Mouse (Mus musculus) CH12.LX (cell line): ENCODE measurements at regions not wholly inside any gene's neighbourhood (a gene's known extent, or its start where the extent isn't known, plus 50 kb on each side); places are given as distances from the start of the nearest gene placed in this dataset.

Experiments used
- DNase-seq: peaks from one replicate; pipeline ENCODE4 v3.0.0-alpha.2; 2013; ENCODE audit errors: extremely low read depth
- H3K27ac ChIP-seq: 2 replicates; pipeline ENCODE4 v1.5.1; 2012; ENCODE audit warnings: low read depth, mild to moderate bottlenecking, control low read depth, moderate library complexity; ENCODE audit not compliant: insufficient read depth
- H3K27me3 ChIP-seq: replicated peaks from 2 replicates; pipeline ENCODE3; 2012; ENCODE audit warnings: inconsistent platforms
- H3K36me3 ChIP-seq, 2 experiments: replicated peaks in 1 of 2; 2 replicates each; pipeline versions ENCODE3 to v1.6.1; 2012; ENCODE audit warnings: inconsistent platforms in 1 of 2, low read length in 1 of 2, mild to moderate bottlenecking in 1 of 2, mixed read lengths in 1 of 2, moderate library complexity in 1 of 2; ENCODE audit not compliant: control insufficient read depth in 1 of 2, insufficient read depth in 1 of 2
- H3K4me1 ChIP-seq, 2 experiments: 2 replicates each; pipeline ENCODE4 v1.6.1; 2012; ENCODE audit warnings: inconsistent platforms in 1 of 2, moderate library complexity in 1 of 2; ENCODE audit not compliant: insufficient read depth in 2 of 2, control insufficient read depth in 1 of 2
- H3K4me2 ChIP-seq: 2 replicates; pipeline ENCODE4 v1.6.1; 2012; ENCODE audit warnings: low read depth, mild to moderate bottlenecking, control low read depth; ENCODE audit not compliant: poor library complexity, insufficient read depth, severe bottlenecking
- H3K4me3 ChIP-seq, 3 experiments: fragments of 150-350 bp in 1 of 3; sonication (generic) in 1 of 3; replicated peaks in 1 of 3; 2 replicates each; pipeline versions ENCODE3 to v1.5.1; 2011 to 2012; ENCODE audit warnings: low read depth in 2 of 3, low read length in 2 of 3, mild to moderate bottlenecking in 2 of 3, moderate library complexity in 2 of 3, control low read depth in 1 of 3, improper control_type of control experiment in 1 of 3, inconsistent platforms in 1 of 3, mixed read lengths in 1 of 3; ENCODE audit not compliant: poor library complexity in 1 of 3
- H3K79me2 ChIP-seq: replicated peaks from 2 replicates; pipeline ENCODE4 v1.6.1; 2012; ENCODE audit warnings: mild to moderate bottlenecking, moderate library complexity; ENCODE audit not compliant: control insufficient read depth, poor library complexity, insufficient read depth, severe bottlenecking; ENCODE audit errors: extremely low read depth
- H3K9ac ChIP-seq: 2 replicates; pipeline ENCODE4 v1.6.1; 2012; ENCODE audit warnings: low read depth, mild to moderate bottlenecking, control low read depth, moderate library complexity; ENCODE audit not compliant: insufficient read depth
- H3K9me3 ChIP-seq: replicated peaks from 2 replicates; pipeline ENCODE3; 2012; ENCODE audit warnings: low read length, inconsistent platforms, mixed read lengths
- BHLHE40 ChIP-seq: IDR thresholded peaks from 2 replicates; pipeline ENCODE4 v1.6.1; 2011; ENCODE audit warnings: mild to moderate bottlenecking, low read depth, low read length, improper control_type of control experiment
- CHD1 ChIP-seq: IDR thresholded peaks from 2 replicates; pipeline ENCODE4 v1.6.1; 2012; ENCODE audit warnings: low read depth, low read length, improper control_type of control experiment, inconsistent platforms
- CHD2 ChIP-seq: IDR thresholded peaks from 2 replicates; pipeline ENCODE4 v1.6.1; 2011; ENCODE audit warnings: low read length, improper control_type of control experiment
- CTCF ChIP-seq, 2 experiments: IDR thresholded peaks in 1 of 2; conservative IDR thresholded peaks in 1 of 2; 2 replicates each; pipeline ENCODE4 v1.5.1; 2011 to 2012; ENCODE audit warnings: low read depth in 2 of 2, low read length in 2 of 2, improper control_type of control experiment in 1 of 2, inconsistent platforms in 1 of 2, mild to moderate bottlenecking in 1 of 2, moderate library complexity in 1 of 2
- E2F4 ChIP-seq: IDR thresholded peaks from 2 replicates; pipeline ENCODE4 v1.6.1; 2011; ENCODE audit warnings: low read depth, low read length, improper control_type of control experiment; ENCODE audit not compliant: insufficient replicate concordance
- ELF1 ChIP-seq: IDR thresholded peaks from 2 replicates; pipeline ENCODE4 v1.6.1; 2014; ENCODE audit warnings: low read depth, mild to moderate bottlenecking, inconsistent platforms, low read length, improper control_type of control experiment
- EP300 ChIP-seq: IDR thresholded peaks from 2 replicates; pipeline ENCODE4 v1.6.1; 2011; ENCODE audit warnings: low read length, improper control_type of control experiment
- ETS1 ChIP-seq: conservative IDR thresholded peaks from 2 replicates; pipeline ENCODE4 v1.6.1; 2012; ENCODE audit warnings: low read depth, mild to moderate bottlenecking, inconsistent platforms, low read length, improper control_type of control experiment, moderate library complexity
- HCFC1 ChIP-seq: IDR thresholded peaks from 2 replicates; pipeline ENCODE4 v1.6.1; 2012; ENCODE audit warnings: low read depth, mild to moderate bottlenecking, inconsistent platforms, low read length, improper control_type of control experiment
- IRF4 ChIP-seq: IDR thresholded peaks from 2 replicates; pipeline ENCODE4 v1.6.1; 2014; ENCODE audit warnings: low read depth, mild to moderate bottlenecking, inconsistent platforms, low read length, improper control_type of control experiment
- JUN ChIP-seq: IDR thresholded peaks from 2 replicates; pipeline ENCODE4 v1.6.1; 2011; ENCODE audit warnings: low read depth, mild to moderate bottlenecking, low read length, improper control_type of control experiment, moderate library complexity; ENCODE audit not compliant: insufficient read depth
- JUND ChIP-seq: conservative IDR thresholded peaks from 2 replicates; pipeline ENCODE4 v1.6.1; 2011; ENCODE audit warnings: low read depth, low read length, improper control_type of control experiment
- KAT2A ChIP-seq: IDR thresholded peaks from 2 replicates; pipeline ENCODE4 v1.6.1; 2012; ENCODE audit warnings: low read length, improper control_type of control experiment, inconsistent platforms; ENCODE audit not compliant: insufficient replicate concordance
- MAFK ChIP-seq: IDR thresholded peaks from 2 replicates; pipeline ENCODE4 v1.6.1; 2011; ENCODE audit warnings: low read length, improper control_type of control experiment; ENCODE audit not compliant: insufficient replicate concordance
- MAX ChIP-seq: IDR thresholded peaks from 2 replicates; pipeline ENCODE4 v1.6.1; 2011; ENCODE audit warnings: low read length, improper control_type of control experiment
- MAZ ChIP-seq: IDR thresholded peaks from 2 replicates; pipeline ENCODE4 v1.6.1; 2012; ENCODE audit warnings: low read depth, mild to moderate bottlenecking, inconsistent platforms, low read length, improper control_type of control experiment, moderate library complexity
- MEF2A ChIP-seq: IDR thresholded peaks from 2 replicates; pipeline ENCODE4 v1.6.1; 2014; ENCODE audit warnings: low read depth, mild to moderate bottlenecking, inconsistent platforms, low read length, improper control_type of control experiment, borderline replicate concordance
- MYC ChIP-seq: IDR thresholded peaks from 2 replicates; pipeline ENCODE4 v1.6.1; 2011; ENCODE audit warnings: low read depth, mild to moderate bottlenecking, improper control_type of control experiment, low read length
- NELFE ChIP-seq: IDR thresholded peaks from 2 replicates; pipeline ENCODE4 v1.6.1; 2011; ENCODE audit warnings: low read depth, low read length, improper control_type of control experiment
- PAX5 ChIP-seq: IDR thresholded peaks from 2 replicates; pipeline ENCODE4 v1.6.1; 2012; ENCODE audit warnings: low read length, inconsistent platforms, mixed read lengths
- POLR2A ChIP-seq: IDR thresholded peaks from 2 replicates; pipeline ENCODE4 v1.6.1; 2011; ENCODE audit warnings: low read depth, mild to moderate bottlenecking, improper control_type of control experiment, low read length
- RAD21 ChIP-seq: IDR thresholded peaks from 2 replicates; pipeline ENCODE4 v1.6.1; 2011; ENCODE audit warnings: low read depth, mild to moderate bottlenecking, low read length, improper control_type of control experiment, moderate library complexity
- RCOR1 ChIP-seq: conservative IDR thresholded peaks from 2 replicates; pipeline ENCODE4 v1.6.1; 2012; ENCODE audit warnings: low read depth, mild to moderate bottlenecking, inconsistent platforms, low read length, improper control_type of control experiment
- SIN3A ChIP-seq: IDR thresholded peaks from 2 replicates; pipeline ENCODE4 v1.6.1; 2012; ENCODE audit warnings: low read length, improper control_type of control experiment, inconsistent platforms
- TBP ChIP-seq: conservative IDR thresholded peaks from 2 replicates; pipeline ENCODE4 v1.6.1; 2011; ENCODE audit warnings: low read depth, low read length, improper control_type of control experiment
- TCF12 ChIP-seq: IDR thresholded peaks from 2 replicates; pipeline ENCODE4 v1.6.1; 2014; ENCODE audit warnings: low read depth, mild to moderate bottlenecking, inconsistent platforms, low read length, improper control_type of control experiment
- UBTF ChIP-seq: IDR thresholded peaks from 2 replicates; pipeline ENCODE4 v1.6.1; 2012; ENCODE audit warnings: low read depth, mild to moderate bottlenecking, inconsistent platforms, low read length, improper control_type of control experiment, moderate library complexity
- USF1 ChIP-seq: IDR thresholded peaks from 2 replicates; pipeline ENCODE4 v1.6.1; 2014; ENCODE audit warnings: low read depth, mild to moderate bottlenecking, inconsistent platforms, low read length, improper control_type of control experiment
- USF2 ChIP-seq: conservative IDR thresholded peaks from 2 replicates; pipeline ENCODE4 v1.6.1; 2011; ENCODE audit warnings: low read depth, low read length, improper control_type of control experiment
- ZC3H11A ChIP-seq: IDR thresholded peaks from 2 replicates; pipeline ENCODE4 v1.6.1; 2012; ENCODE audit warnings: low read depth, mild to moderate bottlenecking, inconsistent platforms, low read length, improper control_type of control experiment
- ZKSCAN1 ChIP-seq: IDR thresholded peaks from 2 replicates; pipeline ENCODE4 v1.6.1; 2012; ENCODE audit warnings: low read depth, inconsistent platforms, low read length, improper control_type of control experiment, borderline replicate concordance
- ZNF384 ChIP-seq: IDR thresholded peaks from 2 replicates; pipeline ENCODE4 v1.6.1; 2012; ENCODE audit warnings: low read depth, low read length, improper control_type of control experiment, inconsistent platforms
- dilution Hi-C: fragments of 300-500 bp; cut with MboI; formaldehyde crosslinking; loops from 2 replicates; pipeline ENCODE4 v1.14.3; 2020; ENCODE audit warnings: low sequenced_read_pairs; ENCODE audit not compliant: extremely low pct_unique_long_range_greater_than_20kb, extremely low pct_ligation_motif_present
- in situ Hi-C: fragments of 300-500 bp; cut with MboI; formaldehyde crosslinking; loops from 3 replicates; pipeline ENCODE4 v1.14.3; 2019; ENCODE audit warnings: low sequenced_read_pairs, low pct_ligation_motif_present, low pct_unique_long_range_greater_than_20kb, mixed read lengths

DNA sequence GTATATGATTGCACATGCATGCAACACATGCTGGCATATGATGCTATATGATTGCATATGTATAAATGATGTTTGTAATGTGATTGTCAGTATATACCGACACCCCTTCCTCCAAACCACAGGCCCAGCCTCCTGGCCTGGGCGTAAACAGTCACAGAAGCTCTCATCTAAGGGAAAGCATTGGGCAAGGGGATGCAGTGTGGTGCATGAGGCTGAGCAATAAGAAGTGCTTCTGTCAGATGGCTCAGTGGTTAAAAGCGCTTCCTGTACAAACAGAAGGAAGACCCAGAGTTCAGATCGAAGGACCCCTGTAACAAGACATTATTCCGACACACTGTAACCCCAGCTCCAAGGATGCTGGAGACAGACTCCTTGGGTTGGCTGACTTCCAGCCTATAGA lies 175.0 kb upstream of the Prok2 start:
- Histone ChIP-seq H3K4me2 (no peak overlapping the region), H3K79me2 (no peaks in the 10 kb centered on the region), H3K36me3 (no peaks in the 10 kb centered on the region), H3K9me3 (no peaks in the 10 kb centered on the region), H3K4me3 (no peak overlapping the region), H3K27me3 (no peaks in the 10 kb centered on the region), H3K9ac (no peak overlapping the region), H3K27ac (no peak overlapping the region), H3K4me1 (peaks cover 7 to 46% of the 10 kb centered on the region in 2 experiments; a peak in 3 of 4 replicates)
- TF ChIP-seq MYC (no peak), E2F4 (no peak), JUND (no peak), IRF4 (no peak), ZKSCAN1 (no peak), UBTF (no peak), POLR2A (no peak), ZC3H11A (no peak), JUN (no peak), CHD2 (no peak), RCOR1 (no peak), HCFC1 (no peak), NELFE (no peak), MEF2A (no peak), ELF1 (no peak), EP300 (no peak), TCF12 (no peak), USF1 (no peak), KAT2A (no peak), BHLHE40 (no peak)
- in situ Hi-C loops (loop anchor here (10.0 kb wide), 1 partner anchor 234 kb away; no protein-coding TSS in a partner anchor), dilution Hi-C loops (no loop called here)
- no peak for DNase-seq

DNA sequence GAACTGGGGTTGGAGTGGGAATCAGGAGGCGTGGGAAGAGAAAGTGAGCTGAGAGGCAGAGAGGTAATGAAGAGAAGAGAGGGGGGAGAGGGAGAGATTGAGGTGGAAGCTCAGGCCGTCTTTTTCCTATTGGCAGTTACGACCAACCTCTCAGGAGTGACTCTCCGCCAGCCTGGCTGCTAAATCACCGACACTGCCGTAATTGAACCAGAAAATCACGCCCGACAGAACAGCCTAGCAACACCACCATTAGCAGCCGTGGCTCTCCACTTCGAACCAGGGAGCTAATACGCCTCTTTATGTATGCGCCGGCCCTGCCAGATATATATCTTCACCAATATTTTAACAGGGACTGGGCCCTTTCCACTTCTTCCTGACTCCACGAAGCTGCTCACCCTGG lies 173.5 kb upstream of the Prok2 start:
- no peak for DNase-seq
- dilution Hi-C loops, result no loop called here
- no peak overlapping the region for H3K9ac ChIP-seq
- H3K4me2 ChIP-seq, result no peak overlapping the region
- H3K36me3 ChIP-seq, result no peaks in the 10 kb centered on the region
- H3K27ac ChIP-seq, result no peak overlapping the region
- in situ Hi-C loops, result loop anchor here (10.0 kb wide), 1 partner anchor 235 kb away; no protein-coding TSS in a partner anchor
- no peaks in the 10 kb centered on the region for H3K79me2 ChIP-seq
- no peak overlapping the region for H3K4me3 ChIP-seq
- TF ChIP-seq MAZ (no peak), MYC (no peak), MAFK (no peak), CTCF (conservative IDR thresholded peaks at IDR 0.05 in 1 of 2, IDR thresholded peaks at IDR 0.05 in 1 of 2; ENCODE audit: low read depth in 2 of 2, low read length in 2 of 2) (no peak), ELF1 (no peak), MAX (no peak), CHD1 (no peak), TBP (no peak), USF2 (no peak), JUN (no peak), RAD21 (no peak), MEF2A (no peak), ETS1 (no peak), ZNF384 (no peak), TCF12 (no peak), USF1 (no peak), PAX5 (no peak), SIN3A (no peak), HCFC1 (no peak)
- H3K9me3 ChIP-seq, result no peaks in the 10 kb centered on the region
- peaks cover 8 to 48% of the 10 kb centered on the region in 2 experiments; a peak in 3 of 4 replicates for H3K4me1 ChIP-seq
- H3K27me3 ChIP-seq, result no peaks in the 10 kb centered on the region
